In the genomic region with DNA sequence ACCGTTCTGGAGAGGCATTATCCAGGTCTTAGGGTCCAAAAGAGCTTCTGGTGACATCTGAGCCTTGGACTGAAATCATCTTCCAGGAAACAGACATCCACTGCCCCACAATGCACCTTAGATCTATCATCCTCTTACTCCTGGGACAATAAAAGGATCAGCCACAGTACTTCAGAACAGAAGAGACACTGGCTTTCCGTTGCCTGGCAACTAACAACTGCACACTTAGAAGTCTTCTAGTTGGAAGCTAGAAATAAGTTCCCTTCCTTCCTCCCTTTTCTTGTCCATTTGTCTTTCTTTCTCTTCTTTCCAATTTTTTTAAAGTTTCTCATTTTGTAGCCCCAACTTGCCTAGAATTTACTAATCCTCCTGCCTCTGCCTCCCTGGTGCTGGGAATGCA, we compare ENCODE assay signal across 10 mouse cellular contexts.
"Had no signal": no experiment of that assay in that cellular context is flagged by ENCODE, and none has a peak within 500 bp of the region (broad histone marks: within the 10 kb centered on the region; RNA-seq: fewer than 3 reads in every experiment).

No protein-coding gene starts in this region.

- H3K9ac ChIP-seq: limb, embryonic 12.5 days; liver, embryonic 13.5 days; liver, postnatal 0 days had no signal

- DNase-seq: kidney, adult 8-10 months; kidney, postnatal 25 days; liver; liver, embryonic 13.5 days; liver, postnatal 0 days; thymus, adult 2 months; thymus, postnatal 25 days had no signal

- H3K4me3 ChIP-seq: limb, embryonic 12.5 days; liver, embryonic 13.5 days; myocyte had no signal

- H3K4me1 ChIP-seq: liver, embryonic 13.5 days had no signal

- H3K27ac ChIP-seq: limb, embryonic 12.5 days; liver, embryonic 13.5 days had no signal

- H3K27me3 ChIP-seq: limb, embryonic 12.5 days; liver, embryonic 13.5 days had no signal

- ATAC-seq: intestine, postnatal 0 days; liver, postnatal 0 days had no signal

- H3K9me3 ChIP-seq: limb, embryonic 12.5 days; liver, embryonic 13.5 days had no signal

- H3K4me2 ChIP-seq: limb, embryonic 12.5 days; liver, embryonic 13.5 days had no signal

- H3K36me3 ChIP-seq: limb, embryonic 12.5 days; liver, embryonic 13.5 days had no signal
